In genomic region chr1:79858389-79858994, GRCm38 (mm10) we compare ENCODE assay signal across 8 mouse cellular contexts. TPM values are rescaled to one million over a fixed set of nuclear protein-coding genes. Genes with fewer than 3 reads are reported as not detected.
A peak's percentile ranks its signal among the peaks of the same experiment; 100 is the strongest.
DNase-seq lines count a peak whose midpoint lies in the region; ATAC-seq and TF ChIP-seq lines count a peak whose summit lies in the region.

No protein-coding gene starts in this region.

- WGBS in forebrain, postnatal 0 days = 2% methylated on average over 75 of the region's 76 CpGs
- WGBS in intestine, embryonic 14.5 days = 1% methylated on average over 65 of the region's 76 CpGs
- WGBS in lung, embryonic 14.5 days = under 1% methylated on average over 58 of the region's 76 CpGs

- H3K27ac ChIP-seq in forebrain, postnatal 0 days (ENCODE audit: low read depth, low read length) = no peak overlapping the region
- no peak overlapping the region for H3K27ac ChIP-seq in intestine, embryonic 14.5 days (ENCODE audit: low read depth)
- H3K27ac ChIP-seq in lung, embryonic 14.5 days (ENCODE audit: low read depth) = peak overlapping the region; percentile 65; the same call in 1 of the 2 replicates

- TF ChIP-seq CTCF in forebrain, postnatal 0 days (IDR thresholded peaks at IDR 0.05; ENCODE audit: low read depth) = no peak
- no peak for TF ChIP-seq CTCF in lung, embryonic 14.5 days (IDR thresholded peaks at IDR 0.05; ENCODE audit: low read depth)

- H3K27me3 ChIP-seq in forebrain, postnatal 0 days (ENCODE audit: insufficient read depth, low read length) = 0 out of 2 replicates have a peak, but pooled peaks cover 4% of the 10 kb centered on the region
- H3K27me3 ChIP-seq in intestine, embryonic 14.5 days (replicated peaks; ENCODE audit: control insufficient read depth, insufficient read depth, low read length) = no peaks in the 10 kb centered on the region
- no peaks in the 10 kb centered on the region for H3K27me3 ChIP-seq in lung, embryonic 14.5 days (ENCODE audit: insufficient read depth, low read length)

- peak overlapping the region; percentile 94 for H3K4me2 ChIP-seq in forebrain, postnatal 0 days (ENCODE audit: low read depth)
- H3K4me2 ChIP-seq in intestine, embryonic 14.5 days (ENCODE audit: low read length) = peak overlapping the region; percentile 96
- H3K4me2 ChIP-seq in lung, embryonic 14.5 days = peak overlapping the region; percentile 90

- H3K9me3 ChIP-seq in forebrain, postnatal 0 days (ENCODE audit: low read length) = no peaks in the 10 kb centered on the region
- no peaks in the 10 kb centered on the region for H3K9me3 ChIP-seq in intestine, embryonic 14.5 days (ENCODE audit: control insufficient read depth, low read length)
- no peaks in the 10 kb centered on the region for H3K9me3 ChIP-seq in lung, embryonic 14.5 days (ENCODE audit: low read depth, low read length)

- ATAC-seq in forebrain, postnatal 0 days = peak; percentile 81
- ATAC-seq in intestine, embryonic 14.5 days (replicated peaks; ENCODE audit: low FRiP score, low TSS enrichment, low read depth) = peak; percentile 67
- ATAC-seq in lung, embryonic 14.5 days (ENCODE audit: insufficient read depth) = peak; percentile 61

- no peaks in the 10 kb centered on the region for H3K36me3 ChIP-seq in forebrain, postnatal 0 days (ENCODE audit: insufficient read depth)
- H3K36me3 ChIP-seq in intestine, embryonic 14.5 days (ENCODE audit: control insufficient read depth, insufficient read depth, low read length) = no peaks in the 10 kb centered on the region
- no peaks in the 10 kb centered on the region for H3K36me3 ChIP-seq in lung, embryonic 14.5 days (ENCODE audit: insufficient read depth)

- peak; percentile 47 for DNase-seq in right cerebral cortex, postnatal 14 days
- DNase-seq in right cerebral cortex, postnatal 36 days (ENCODE audit: low spot score in 2 of 2) = no peak
- peak; percentile 35 for DNase-seq in adrenal gland, postnatal 14 days
- DNase-seq in forebrain, postnatal 0 days = peak; percentile 56
- peak; percentile 83 for DNase-seq in intestine, embryonic 14.5 days (ENCODE audit: low spot score)
- DNase-seq in lung, embryonic 14.5 days = peak; percentile 77
- peak; percentile 13 for DNase-seq in ovary, postnatal 10 days (ENCODE audit: low spot score)
- no peak for DNase-seq in c-Kit-positive CD71-positive TER-119-positive erythroid progenitor cells, embryonic 14.5 days (ENCODE audit: low spot score)

- H3K4me3 ChIP-seq in forebrain, postnatal 0 days (ENCODE audit: low read depth, low read length) = peak overlapping the region; percentile 63
- peak overlapping the region; percentile 68 for H3K4me3 ChIP-seq in intestine, embryonic 14.5 days (ENCODE audit: low read depth, low read length)
- peak overlapping the region; percentile 77 for H3K4me3 ChIP-seq in lung, embryonic 14.5 days (ENCODE audit: low read depth, low read length)

- H3K4me1 ChIP-seq in forebrain, postnatal 0 days (ENCODE audit: insufficient read depth) = 0 out of 2 replicates have a peak, but pooled peaks cover 4% of the 10 kb centered on the region
- peaks cover 34% of the 10 kb centered on the region for H3K4me1 ChIP-seq in intestine, embryonic 14.5 days (replicated peaks; ENCODE audit: control insufficient read depth, insufficient read depth, low read length)
- H3K4me1 ChIP-seq in lung, embryonic 14.5 days (ENCODE audit: insufficient read depth) = peaks cover 23% of the 10 kb centered on the region

- H3K9ac ChIP-seq in forebrain, postnatal 0 days = peak overlapping the region; percentile 75
- peak overlapping the region; percentile 78 for H3K9ac ChIP-seq in intestine, embryonic 14.5 days (ENCODE audit: low read length)
- H3K9ac ChIP-seq in lung, embryonic 14.5 days = peak overlapping the region; percentile 87

RNA-seq across cellular contexts. Expression of gene Serpine2, which starts 2.5 kb away (rescaled TPM):
- total RNA-seq in adrenal gland, postnatal 14 days (2021) = 8.4 and 14.1 TPM in 2 replicates
- total RNA-seq in forebrain, postnatal 0 days (2014; rRNA removed) = 133 and 138 TPM in 2 replicates
- 172 and 210 TPM in 2 replicates for polyA plus RNA-seq in forebrain, postnatal 0 days (2015; fragmentation: Nextera tagmentation; extraction: Ambion mirVana)
- 112 and 136 TPM in 2 replicates for polyA plus RNA-seq in intestine, embryonic 14.5 days (2014; fragmentation: Nextera tagmentation; extraction: Ambion mirVana)
- polyA plus RNA-seq in lung, embryonic 14.5 days (2014; fragmentation: Nextera tagmentation; extraction: Ambion mirVana) = 341 and 345 TPM in 2 replicates

Comparison
In these comparisons a context has a peak if more than half of its experiments do, and no peak if none do; other contexts are left out.
1. DNase-seq: peak in right cerebral cortex, postnatal 14 days (single experiment), adrenal gland, postnatal 14 days (single experiment), forebrain, postnatal 0 days (single experiment), intestine, embryonic 14.5 days (single experiment), lung, embryonic 14.5 days (single experiment) and ovary, postnatal 10 days (single experiment); none in right cerebral cortex, postnatal 36 days (0 of 2) and c-Kit-positive CD71-positive TER-119-positive erythroid progenitor cells, embryonic 14.5 days (single experiment).
2. Peak in every context shown above with its lines, with median percentiles within 50 percentile points of each other: ATAC-seq, H3K4me2 ChIP-seq, H3K4me3 ChIP-seq and H3K9ac ChIP-seq.